Mouse (Mus musculus) lung, postnatal 14 days (tissue): Measurements from ENCODE around the gene Gm17662.

Experiments used
- DNase-seq: peaks from one replicate; pipeline ENCODE4 v3.0.0; 2021

Gm17662 gene

DNA sequence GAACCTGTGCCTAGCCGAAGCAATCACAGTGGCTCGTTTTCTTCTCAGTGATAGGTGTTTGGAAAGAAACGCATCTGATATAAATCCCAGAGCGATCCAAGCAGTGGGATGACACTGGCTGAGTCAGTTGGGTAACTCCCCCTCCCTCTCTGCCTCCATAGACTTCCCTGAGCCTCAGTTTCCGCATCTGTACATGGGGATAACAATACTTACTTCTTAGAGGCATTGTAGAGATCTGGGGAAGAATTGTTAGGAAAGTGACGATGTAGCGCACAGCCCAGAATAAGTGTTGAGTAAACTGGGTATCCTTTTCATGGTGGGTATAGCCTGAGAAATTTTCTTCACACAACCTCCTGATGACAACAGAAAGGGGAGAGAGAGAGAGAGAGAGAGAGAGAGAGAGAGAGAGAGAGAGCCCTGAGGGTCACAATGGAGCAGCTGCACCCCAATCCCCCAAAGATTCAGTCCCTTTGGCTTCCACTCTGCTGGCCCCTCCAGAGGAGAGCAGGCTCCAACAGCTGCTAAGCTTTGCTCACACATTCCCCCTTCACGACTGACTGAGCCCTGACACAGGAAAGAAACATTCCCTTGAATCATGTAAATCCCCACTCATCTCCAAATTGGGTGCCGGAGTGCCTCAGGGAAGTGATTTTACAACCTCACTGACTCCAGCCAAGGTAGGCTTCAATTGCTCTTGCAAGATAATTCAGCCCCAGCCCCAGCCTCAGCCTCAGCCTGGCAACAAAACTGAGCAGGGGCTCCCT, 31.6 kb downstream of the Gm17662 start:
- peak; percentile 42 for DNase-seq

DNA sequence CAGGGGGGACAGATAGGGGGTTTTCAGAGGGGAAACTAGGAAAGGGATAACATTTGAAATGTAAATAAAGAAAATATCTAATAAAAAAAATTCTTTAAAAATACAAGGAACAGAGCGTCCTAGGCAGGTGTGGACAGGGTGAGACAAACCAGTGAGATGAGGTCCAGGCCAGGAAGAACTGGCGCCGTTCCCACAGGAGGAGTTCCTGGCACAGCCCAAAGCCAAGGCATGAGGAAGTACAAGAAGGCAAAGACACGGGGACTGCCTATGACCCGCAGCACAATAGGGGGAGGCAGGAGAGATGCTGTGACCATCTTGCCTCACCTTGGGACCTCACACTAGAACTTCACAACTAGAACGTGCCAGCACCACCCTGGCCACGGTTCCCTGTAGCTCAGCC, 34.6 kb downstream of the Gm17662 start:
- no peak for DNase-seq

DNA sequence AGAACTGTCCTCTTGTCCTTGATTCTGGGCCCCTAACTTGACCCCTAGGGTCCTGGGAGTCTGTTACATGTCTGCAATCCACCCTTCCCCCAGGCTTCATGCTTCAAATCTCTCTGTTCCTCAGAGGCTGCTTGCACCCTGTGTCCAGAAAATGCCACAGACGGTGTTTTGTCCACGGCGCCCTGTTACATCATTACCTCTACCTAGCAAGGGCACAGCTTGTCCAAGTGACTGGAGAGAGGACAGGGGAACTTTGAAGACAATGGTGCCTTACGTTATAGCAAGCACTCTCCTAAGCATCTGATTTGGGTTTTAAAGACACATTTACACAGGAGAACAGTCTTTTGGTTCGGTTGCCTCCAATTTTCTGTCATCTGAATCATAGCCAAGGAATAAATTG, 36.5 kb downstream of the Gm17662 start:
- no peak for DNase-seq

DNA sequence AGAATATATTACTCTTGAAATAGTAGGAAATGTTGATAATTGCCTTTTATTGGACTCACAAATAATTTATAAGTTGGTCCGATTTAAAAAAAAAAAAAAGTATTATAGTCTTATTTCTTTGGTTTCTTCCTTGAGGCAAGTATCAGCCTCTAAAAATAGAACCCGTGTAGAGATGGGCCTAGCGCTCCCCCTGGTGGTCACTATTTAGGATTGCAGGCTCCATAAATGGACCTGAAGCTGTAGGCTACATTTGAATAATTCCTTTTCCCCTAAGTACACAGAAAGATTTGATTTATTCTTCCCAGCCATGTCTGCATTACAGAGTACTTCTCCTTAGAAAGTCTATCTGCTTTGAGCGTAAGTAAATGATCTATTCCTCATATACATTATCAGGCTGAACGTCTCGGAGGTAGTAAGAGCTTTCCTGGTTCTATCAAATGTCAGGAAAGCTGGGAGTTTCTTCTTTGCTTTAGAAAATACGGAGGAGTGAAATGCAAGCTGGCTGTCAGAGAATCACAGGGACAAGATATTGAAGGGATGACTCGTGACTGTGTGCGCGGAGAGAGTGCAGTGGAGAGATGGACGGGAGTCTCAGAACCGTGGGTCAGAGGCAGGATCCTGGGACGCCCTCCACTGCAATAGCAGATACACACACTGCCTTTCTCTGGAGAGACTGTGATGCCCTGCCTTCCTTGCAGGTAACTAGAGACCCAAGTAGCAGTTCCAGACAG, 37.0 kb downstream of the Gm17662 start:
- peak; percentile 55 for DNase-seq

DNA sequence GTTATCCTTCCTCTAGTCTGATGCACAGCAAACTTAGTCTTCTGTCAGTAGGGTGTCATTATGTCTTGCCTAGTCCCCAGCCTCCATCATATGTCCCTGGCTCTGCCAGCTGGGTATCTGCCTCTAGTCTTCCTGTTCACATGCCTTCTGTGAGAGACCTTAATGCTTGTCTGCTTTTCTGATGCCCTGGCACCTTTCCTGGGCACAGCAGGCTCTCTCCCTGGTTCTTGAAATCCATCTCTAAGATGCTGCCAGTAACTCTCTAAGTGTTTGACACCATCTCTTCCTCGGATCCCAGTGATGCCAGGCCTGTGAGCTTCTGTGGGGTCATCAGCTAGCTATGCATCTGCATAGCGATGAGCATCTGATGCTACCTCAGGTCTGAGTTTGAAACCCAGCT, 45.7 kb downstream of the Gm17662 start:
- DNase-seq, result no peak

DNA sequence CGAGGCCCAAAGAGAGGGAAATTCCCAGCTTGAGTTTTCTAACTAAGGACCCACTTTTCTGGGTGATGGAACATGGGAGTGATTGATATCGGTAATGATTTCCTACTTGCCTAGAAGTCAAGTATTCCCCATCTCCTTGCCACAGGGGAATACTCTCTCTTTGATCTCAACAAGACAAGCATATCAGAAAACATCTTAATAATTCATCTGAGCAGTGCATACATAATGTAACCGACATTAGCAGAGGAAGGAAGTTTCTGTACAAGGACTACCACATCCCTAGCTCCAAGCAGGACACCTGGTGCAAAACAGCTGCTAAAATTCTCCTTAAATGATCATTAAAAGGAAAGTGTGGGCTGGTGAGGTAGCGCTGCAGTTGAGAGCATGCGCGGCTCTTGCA, 47.9 kb downstream of the Gm17662 start:
- DNase-seq, result no peak
